8 mouse cellular contexts compared by ENCODE assay signal in the genomic region with DNA sequence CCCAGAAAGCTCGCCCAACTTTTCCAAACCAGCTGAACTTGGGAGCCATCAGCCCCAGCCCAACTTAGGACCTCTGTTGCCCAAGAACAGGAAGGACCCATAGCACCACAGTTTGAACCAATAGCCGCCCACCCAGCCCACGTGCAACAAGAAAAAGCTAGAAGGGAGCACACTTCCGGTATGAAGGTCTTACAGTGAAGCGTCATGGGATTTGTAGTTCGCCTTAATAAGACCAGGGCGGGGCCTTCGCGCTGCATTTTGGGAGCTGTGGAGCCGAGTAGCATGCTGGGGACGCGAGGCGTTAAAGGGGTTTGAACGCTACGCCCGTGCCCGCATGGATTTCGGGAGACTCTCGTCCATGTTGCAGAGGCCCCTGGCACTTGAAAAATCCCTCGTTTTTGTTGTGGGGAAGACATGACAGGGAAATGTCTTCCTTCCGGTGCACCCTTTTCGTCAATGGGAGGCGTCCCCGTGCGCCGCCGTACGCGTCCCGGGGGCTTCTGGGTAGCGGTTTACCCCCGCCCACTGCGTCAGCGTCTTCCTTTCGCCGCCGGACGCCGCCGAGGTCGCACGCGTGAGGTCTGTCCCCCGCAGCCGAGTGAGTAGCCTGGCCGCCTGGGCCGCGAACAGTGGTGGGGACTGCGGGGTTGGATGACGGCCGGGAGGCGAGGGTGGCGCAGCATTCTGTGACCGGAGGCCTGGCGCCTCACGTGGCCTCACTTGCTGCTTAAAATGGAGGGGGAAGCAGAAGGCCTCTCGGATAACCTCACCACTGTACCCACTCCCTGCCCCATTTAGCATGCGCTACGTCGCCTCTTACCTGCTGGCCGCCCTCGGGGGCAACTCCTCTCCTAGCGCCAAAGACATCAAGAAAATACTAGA. TPM values are rescaled to one million over a fixed set of nuclear protein-coding genes. Genes with fewer than 3 reads are reported as not detected.
DNase-seq lines count a peak whose midpoint lies in the region; ATAC-seq lines count a peak whose summit lies in the region.

A gene (plus strand): TSS at position 261 of the 882 bp plus-strand sequence.

- 0% methylated on average over 60 of the region's 63 CpGs for WGBS in hindbrain, embryonic 12.5 days

- peak within 1 kb of the TSS; percentile 87 for H3K27ac ChIP-seq in hindbrain, embryonic 12.5 days

- no peaks in the 10 kb centered on the region for H3K27me3 ChIP-seq in hindbrain, embryonic 12.5 days

- peak; percentile 95 for DNase-seq in Muller cell, postnatal 12 days (ENCODE audit: inconsistent ontology term)
- DNase-seq in cerebellum, adult 9-11 months: peak; percentile 94
- peak; percentile 88 to 94 for DNase-seq in frontal cortex, postnatal 10 days (ENCODE audit: low spot score in 2 of 2)
- peak; percentile 82 to 91 for DNase-seq in layer of hippocampus, postnatal 25 days (ENCODE audit: extremely low spot score in 1 of 2, low spot score in 1 of 2)
- DNase-seq in lung, postnatal 25 days (ENCODE audit: low spot score): peak; percentile 95
- DNase-seq in retina, embryonic 14.5 days (ENCODE audit: low spot score): peak; percentile 94
- peak; percentile 92 for DNase-seq in thymus, postnatal 4 days

- H3K9ac ChIP-seq in hindbrain, embryonic 12.5 days: peak within 1 kb of the TSS; percentile 88

- peak; percentile 93 for ATAC-seq in hindbrain, embryonic 12.5 days (ENCODE audit: low FRiP score)

- H3K9me3 ChIP-seq in hindbrain, embryonic 12.5 days (replicated peaks): no peaks in the 10 kb centered on the region

- H3K4me2 ChIP-seq in hindbrain, embryonic 12.5 days (replicated peaks): peak within 1 kb of the TSS; percentile 66

- peaks cover 28% of the 10 kb centered on the region for H3K4me1 ChIP-seq in hindbrain, embryonic 12.5 days

- peaks cover 35% of the 10 kb centered on the region for H3K36me3 ChIP-seq in hindbrain, embryonic 12.5 days

- peak within 1 kb of the TSS; percentile 86 for H3K4me3 ChIP-seq in hindbrain, embryonic 12.5 days

RNA-seq across cellular contexts. Expression of the gene that starts here (rescaled TPM):
- 801 and 888 TPM in 2 replicates for polyA plus RNA-seq in hindbrain, embryonic 12.5 days (2016; fragmentation: Nextera tagmentation; extraction: Ambion mirVana)
- 100 to 1,000 TPM; 526 to 589 TPM for total RNA-seq in layer of hippocampus, postnatal 25 days (2021)

Comparison
In these comparisons a context has a peak if more than half of its experiments do, and no peak if none do; other contexts are left out.
1. Peak in every context shown above with its lines: DNase-seq, ATAC-seq, H3K4me3 ChIP-seq and H3K27ac ChIP-seq.